Mouse (Mus musculus): ENCODE measurements around the gene Mmp27.

Mmp27 gene

GRCm38 (mm10) chr9:7571162-7571561 is at the start of gene Mmp27:
Gene Mmp27, plus strand, starts transcription at chr9:7571396.
- DNase-seq (ENCODE audit: low read depth, low spot score) = no peak

DNA sequence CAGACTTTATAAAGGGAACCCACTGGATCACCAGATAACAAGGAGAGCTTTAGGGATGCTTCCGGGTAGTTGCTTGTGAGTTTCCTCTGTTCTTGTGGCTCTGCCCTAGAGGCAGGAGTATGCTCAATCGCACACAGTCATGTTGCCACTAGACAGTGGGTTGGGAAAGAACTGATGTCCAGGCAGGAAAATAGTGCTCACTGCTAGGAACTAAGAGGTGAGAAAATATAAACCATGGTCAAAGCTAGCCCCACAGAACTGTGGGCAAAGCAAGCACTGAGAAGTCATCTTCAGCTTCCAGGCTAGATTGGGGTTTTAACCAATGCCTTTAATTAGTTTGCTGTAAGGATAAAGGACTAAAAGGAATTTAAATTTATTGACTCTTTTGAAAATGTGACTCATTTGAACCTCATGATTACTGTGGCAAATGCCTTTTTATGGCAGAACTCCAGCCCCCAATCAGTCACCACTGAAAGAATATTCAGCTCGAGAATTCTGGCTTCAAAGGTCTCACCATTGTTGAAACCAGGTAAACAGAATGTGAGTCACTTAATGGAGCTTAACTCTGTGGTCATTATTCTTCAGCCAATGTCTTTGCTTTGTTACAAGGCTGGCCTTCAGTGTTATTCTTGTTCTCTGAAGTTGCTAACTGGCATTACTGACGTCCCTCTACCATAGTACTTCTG is 44.8 kb upstream of the Mmp27 start:
- no peak for DNase-seq (ENCODE audit: low read depth, low spot score)

DNA sequence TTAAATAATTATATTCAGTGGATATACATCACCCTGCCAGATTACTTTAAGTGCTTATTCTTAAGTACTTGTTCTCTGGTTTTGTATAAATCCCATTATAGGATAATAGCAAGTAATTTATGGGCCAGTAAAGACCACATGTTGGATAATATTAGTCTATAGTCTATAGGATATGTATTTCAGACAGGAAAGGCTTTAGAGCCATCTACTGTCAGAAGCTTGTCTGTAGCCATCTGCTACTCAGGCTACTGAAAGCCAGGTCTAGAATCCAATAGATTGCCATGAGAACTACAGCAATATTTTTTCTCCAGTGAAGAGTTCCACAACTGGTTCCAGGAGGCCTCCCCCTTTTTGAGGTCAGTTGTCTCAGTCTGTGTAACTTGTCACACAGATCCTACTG is 28.4 kb upstream of the Mmp27 start:
- no peak for DNase-seq (ENCODE audit: low read depth, low spot score)

DNA sequence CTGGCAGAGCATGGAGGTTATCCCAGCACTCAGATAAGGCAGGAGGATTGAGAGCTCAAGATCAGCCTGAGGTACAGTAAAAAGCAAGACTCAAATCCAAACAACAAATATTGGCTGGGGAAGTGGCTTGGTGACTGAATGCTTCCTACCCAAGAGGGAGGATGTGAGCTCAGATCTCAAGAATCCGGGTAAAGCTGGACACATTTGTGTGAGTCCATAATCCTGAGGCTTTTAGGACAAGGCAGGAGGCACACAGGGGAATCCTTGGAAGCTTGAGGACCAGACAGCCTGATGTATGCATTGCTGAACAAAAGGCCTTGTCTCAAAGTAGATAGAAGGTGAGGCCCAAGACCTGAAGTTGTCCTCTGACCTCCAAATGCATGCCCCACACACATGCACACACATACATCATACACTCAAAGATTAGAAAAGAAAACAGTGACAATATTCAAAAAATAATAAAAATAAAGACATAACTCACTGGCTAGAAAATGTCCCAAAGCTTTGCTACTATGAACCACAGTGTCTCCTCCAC is 26.2 kb upstream of the Mmp27 start:
- DNase-seq (ENCODE audit: low read depth, low spot score) = no peak

- DNase-seq (ENCODE audit: low read depth, low spot score) = no peak
These were observed 25.7 kb upstream of the Mmp27 start for GRCm38 (mm10) chr9:7545471-7545870.

DNA sequence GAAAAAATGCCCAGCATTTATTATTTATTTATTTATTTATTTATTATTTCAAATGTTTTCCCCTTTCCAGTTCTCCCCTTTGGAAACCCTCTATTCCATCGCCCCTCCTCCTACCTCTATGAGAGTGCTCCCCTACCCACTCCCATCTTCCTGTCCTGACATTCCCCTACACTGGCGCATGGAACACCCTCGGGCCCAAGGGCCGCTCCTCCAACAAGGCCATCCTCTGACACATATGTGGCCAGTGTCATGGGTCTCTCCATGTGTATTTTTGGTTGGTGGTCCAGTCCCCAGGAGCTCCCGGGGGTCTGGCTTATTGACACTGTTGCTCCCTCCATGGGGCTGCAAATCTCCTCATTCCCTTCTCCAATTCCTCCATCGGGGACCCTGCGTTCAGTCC is 25.3 kb upstream of the Mmp27 start:
- no peak for DNase-seq (ENCODE audit: low read depth, low spot score)

GRCm38 (mm10) chr9:7551943-7552342 is 19.3 kb upstream of the Mmp27 start:
- no peak for DNase-seq (ENCODE audit: low read depth, low spot score)

- no peak for DNase-seq (ENCODE audit: low read depth, low spot score)
These were observed 17.7 kb upstream of the Mmp27 start for GRCm38 (mm10) chr9:7553536-7553935.

GRCm38 (mm10) chr9:7554382-7554781 is 16.8 kb upstream of the Mmp27 start:
- no peak for DNase-seq (ENCODE audit: low read depth, low spot score)

DNA sequence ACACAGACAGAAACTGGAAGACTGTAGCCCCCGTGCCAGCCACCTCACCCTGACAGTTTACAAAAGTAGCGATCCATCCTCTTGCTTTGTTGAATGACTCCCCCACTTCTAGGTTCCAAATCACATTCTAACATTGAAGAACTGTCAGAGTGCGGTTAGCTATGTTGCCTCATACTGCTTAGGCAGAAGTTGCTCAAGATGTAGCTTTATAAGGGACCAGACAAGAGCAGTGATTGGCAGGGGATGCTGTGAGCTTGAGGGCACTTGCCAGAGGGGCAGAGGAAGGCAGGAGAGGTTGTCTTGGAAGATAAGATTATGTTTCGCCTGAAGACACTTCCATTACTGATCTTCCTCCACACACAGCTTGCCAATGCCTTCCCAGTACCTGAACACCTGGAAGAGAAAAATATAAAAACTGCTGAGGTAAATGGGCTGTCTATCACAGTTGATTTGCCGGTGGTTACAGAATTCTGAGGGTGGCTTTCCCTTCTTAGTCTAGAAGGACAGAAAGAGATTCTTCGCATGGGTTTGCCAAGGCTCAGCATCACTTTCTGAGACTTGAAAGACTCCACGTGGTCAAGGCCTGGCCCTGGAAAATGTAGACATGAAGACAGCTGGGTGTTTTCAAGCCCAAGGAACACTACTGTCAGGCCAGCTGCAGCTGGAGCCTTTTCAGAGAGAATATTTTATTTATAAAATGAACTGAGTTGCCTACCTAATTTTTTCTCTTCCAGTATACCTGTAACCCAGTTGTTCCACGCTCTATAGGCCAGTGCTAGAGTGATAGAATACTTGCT is 12.8 kb upstream of the Mmp27 start, which contains the start of gene Mmp8:
TSS of gene Mmp8 (plus strand) at position 236 of the 797 bp plus-strand sequence.
- DNase-seq (ENCODE audit: low read depth, low spot score) = no peak

GRCm38 (mm10) chr9:7560026-7560425 is 11.2 kb upstream of the Mmp27 start:
- no peak for DNase-seq (ENCODE audit: low read depth, low spot score)

- no peak for DNase-seq (ENCODE audit: low read depth, low spot score)
These were observed 3.8 kb upstream of the Mmp27 start for GRCm38 (mm10) chr9:7567376-7567775.

GRCm38 (mm10) chr9:7567923-7568322 is 3.3 kb upstream of the Mmp27 start:
- DNase-seq (ENCODE audit: low read depth, low spot score) = no peak

GRCm38 (mm10) chr9:7570485-7570884 is 711 bp upstream of the Mmp27 start:
- no peak for DNase-seq (ENCODE audit: low read depth, low spot score)

- DNase-seq (ENCODE audit: low read depth, low spot score) = no peak
These were observed 992 bp downstream of the Mmp27 start for GRCm38 (mm10) chr9:7572188-7572587.

DNA sequence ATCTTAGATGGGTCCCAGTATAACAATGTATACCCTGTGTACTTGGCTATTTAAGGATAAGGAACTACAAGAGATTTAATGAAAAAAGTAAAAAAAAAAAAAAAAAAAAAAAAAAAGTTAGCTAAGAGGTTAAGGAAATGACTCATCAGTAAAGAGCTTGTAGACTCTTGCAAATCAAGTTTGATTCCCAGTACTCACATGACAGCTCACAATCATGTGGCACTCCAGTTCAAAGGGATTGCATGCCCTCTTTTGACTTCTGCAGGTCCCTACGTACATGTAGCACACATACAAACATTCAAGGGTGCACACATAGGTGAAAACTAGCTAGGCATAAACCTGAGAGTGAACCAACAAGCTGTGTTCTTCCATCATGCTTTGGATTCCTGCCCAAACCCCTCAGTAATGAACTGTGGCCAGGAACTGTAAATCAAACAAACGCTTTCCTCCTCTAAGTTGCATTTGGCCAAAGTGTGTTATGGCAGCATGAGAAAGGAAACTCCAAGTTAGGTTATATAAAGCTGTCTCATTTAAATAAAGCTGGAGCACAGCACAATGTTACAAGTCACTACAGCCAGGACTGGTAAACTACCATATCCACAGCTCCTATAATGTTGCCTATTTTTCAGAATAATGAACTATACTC is 1.6 kb downstream of the Mmp27 start:
- DNase-seq (ENCODE audit: low read depth, low spot score) = no peak

- no peak for DNase-seq (ENCODE audit: low read depth, low spot score)
These were observed 4.3 kb downstream of the Mmp27 start for GRCm38 (mm10) chr9:7575526-7575925.

DNA sequence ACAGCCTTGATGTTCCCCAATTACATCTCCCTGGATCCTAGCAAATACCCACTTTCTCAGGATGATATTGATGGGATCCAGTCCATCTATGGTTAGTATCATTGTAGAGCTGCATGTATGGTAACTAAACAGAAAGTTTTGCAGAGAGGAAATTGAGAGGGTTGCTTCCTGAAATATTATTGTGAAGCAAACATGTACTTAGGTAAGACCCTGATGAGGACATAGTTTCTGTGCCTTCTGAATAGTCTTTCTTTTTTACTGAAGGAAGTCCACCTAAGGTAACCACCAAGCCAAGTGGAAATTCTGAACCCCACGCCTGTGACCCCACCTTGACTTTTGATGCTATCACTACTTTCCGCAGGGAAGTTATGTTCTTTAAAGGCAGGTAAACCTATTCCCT is 6.2 kb downstream of the Mmp27 start:
- DNase-seq (ENCODE audit: low read depth, low spot score) = no peak

DNA sequence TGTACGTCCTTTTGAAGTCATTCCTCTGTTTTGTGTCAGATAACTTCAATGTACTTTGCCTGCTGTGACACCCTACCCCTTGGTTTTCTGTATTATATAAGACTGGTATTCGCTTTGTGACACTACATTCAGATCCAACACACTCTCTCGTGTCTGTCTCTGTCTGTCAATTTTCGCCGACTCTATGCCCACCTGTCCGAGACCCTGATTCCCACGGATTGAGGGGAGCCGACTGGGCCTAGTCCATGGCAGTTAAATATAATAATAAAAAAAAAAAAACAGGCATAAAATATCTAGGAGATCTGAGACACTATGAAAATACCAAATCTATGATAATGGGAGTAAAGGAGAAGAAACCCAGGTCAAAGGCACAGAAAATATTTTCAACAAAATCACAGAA is 18.9 kb downstream of the Mmp27 start:
- no peak for DNase-seq (ENCODE audit: low read depth, low spot score)

DNA sequence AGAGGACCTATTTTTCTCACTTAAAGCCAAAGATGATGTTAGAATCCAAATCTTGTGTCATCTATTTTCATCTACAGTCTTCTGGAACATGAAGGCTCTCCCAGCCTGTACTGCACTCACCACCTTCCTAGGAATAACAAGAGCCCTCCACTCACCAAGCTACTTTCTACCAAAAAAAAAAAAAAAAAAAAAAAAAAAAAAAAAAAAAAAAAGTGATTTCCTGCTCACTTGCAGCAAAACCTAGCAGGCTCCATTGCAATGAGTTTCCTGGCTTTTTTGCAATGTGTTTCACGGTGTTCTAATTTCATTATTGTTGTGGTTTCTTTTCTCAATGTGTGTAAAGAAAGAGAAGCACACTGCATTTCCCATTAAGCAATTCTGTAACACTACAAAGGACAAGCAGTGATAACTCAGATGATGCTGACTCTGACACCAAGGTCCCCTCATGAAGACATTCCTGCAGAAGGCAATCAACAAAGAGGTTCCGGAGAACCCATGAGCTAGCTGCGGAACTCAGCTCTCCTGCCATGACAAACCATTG is 22.1 kb downstream of the Mmp27 start:
- no peak for DNase-seq (ENCODE audit: low read depth, low spot score)

DNA sequence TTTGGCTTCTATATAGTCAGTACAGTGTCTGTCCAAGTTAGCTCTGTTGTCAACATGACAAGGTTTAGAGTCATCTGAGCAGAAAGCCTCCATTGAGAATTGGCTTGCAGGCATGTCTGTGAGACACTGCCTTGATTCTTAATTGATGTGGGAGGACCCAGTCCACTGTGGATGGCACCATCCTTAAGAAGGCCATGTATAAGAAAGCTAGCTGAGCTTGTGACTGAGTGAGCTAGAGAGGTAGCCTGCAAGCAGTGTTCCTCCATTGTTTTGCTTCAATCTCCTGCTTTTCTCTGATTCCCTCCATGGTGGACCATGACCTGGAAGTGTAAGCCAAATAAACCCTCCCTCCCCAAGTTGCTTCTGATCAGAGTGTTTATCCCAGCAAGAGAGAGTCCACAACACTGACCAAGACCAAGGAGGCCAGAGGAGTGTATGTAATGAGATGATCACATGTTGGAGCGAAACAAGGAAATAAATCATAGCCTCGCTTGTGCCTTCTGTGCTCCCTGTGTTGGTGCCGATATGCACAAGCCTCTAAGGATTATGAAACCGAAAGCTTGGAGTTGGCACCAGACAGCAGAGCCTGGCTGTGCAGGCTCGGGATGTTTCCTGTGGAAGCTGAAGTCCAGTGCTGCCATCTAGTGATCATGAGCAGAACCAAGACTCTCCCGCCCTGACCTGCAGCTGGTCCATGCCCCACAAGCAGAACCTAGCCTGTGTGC is 23.8 kb downstream of the Mmp27 start:
- peak; percentile 45 for DNase-seq (ENCODE audit: low read depth, low spot score)
